Mouse (Mus musculus): ENCODE measurements around the gene Pknox1. TPM values are rescaled to one million over a fixed set of nuclear protein-coding genes. Genes with fewer than 3 reads are reported as not detected.
"Not testable (repeated sequence)": the region's sequence is repeated elsewhere in the genome, so short reads cannot be mapped to it uniquely, and the experiment has no call there.

Gene Pknox1
- polyA plus RNA-seq, 1 experiment from 2014 or later: 27.9 TPM

- no peak overlapping the region for H3K4me2 ChIP-seq (ENCODE audit: low read depth, low read length)
- 26% methylated on average over 15 of the region's 15 CpGs for WGBS
- H3K9ac ChIP-seq (replicated peaks; ENCODE audit: low read length): no peak overlapping the region
- no peak overlapping the region for H3K27ac ChIP-seq (replicated peaks; ENCODE audit: low read depth, low read length)
- no peaks in the 10 kb centered on the region for H3K27me3 ChIP-seq (ENCODE audit: control insufficient read depth, insufficient read depth, low read length)
- H3K9me3 ChIP-seq (replicated peaks; ENCODE audit: control insufficient read depth, low read length): no peaks in the 10 kb centered on the region
- ATAC-seq (replicated peaks; ENCODE audit: insufficient number of reproducible peaks, low FRiP score, low TSS enrichment, low read depth) (0 out of 2 replicates have a peak, but pooled peaks have one; percentile 56), DNase-seq (ENCODE audit: low spot score) (peak; percentile 56)
- H3K36me3 ChIP-seq (replicated peaks; ENCODE audit: control insufficient read depth, insufficient read depth, low read depth, low read length): 0 out of 2 replicates have a peak, but pooled peaks cover 3% of the 10 kb centered on the region
- H3K4me3 ChIP-seq (ENCODE audit: low read depth, low read length): no peak overlapping the region
- H3K4me1 ChIP-seq (ENCODE audit: control insufficient read depth, insufficient read depth, low read length): no peaks in the 10 kb centered on the region
Measured at GRCm38 (mm10) chr17:31529314-31529713, 35.2 kb upstream of the Pknox1 start.

GRCm38 (mm10) chr17:31531441-31532158 is 32.9 kb upstream of the Pknox1 start:
- DNase-seq (ENCODE audit: low spot score) (no peak), ATAC-seq (replicated peaks; ENCODE audit: insufficient number of reproducible peaks, low FRiP score, low TSS enrichment, low read depth) (no peak)
- Histone ChIP-seq H3K9ac (replicated peaks; ENCODE audit: low read length) (no peak overlapping the region), H3K4me2 (ENCODE audit: low read depth, low read length) (no peak overlapping the region), H3K9me3 (replicated peaks; ENCODE audit: control insufficient read depth, low read length) (no peaks in the 10 kb centered on the region), H3K36me3 (replicated peaks; ENCODE audit: control insufficient read depth, insufficient read depth, low read depth, low read length) (0 out of 2 replicates have a peak, but pooled peaks cover 3% of the 10 kb centered on the region), H3K27me3 (ENCODE audit: control insufficient read depth, insufficient read depth, low read length) (no peaks in the 10 kb centered on the region), H3K27ac (replicated peaks; ENCODE audit: low read depth, low read length) (no peak overlapping the region), H3K4me3 (ENCODE audit: low read depth, low read length) (no peak overlapping the region), H3K4me1 (ENCODE audit: control insufficient read depth, insufficient read depth, low read length) (peaks cover 5% of the 10 kb centered on the region; the same call in 1 of the 2 replicates)
- WGBS: 88% methylated on average over 14 of the region's 14 CpGs

- H3K9ac ChIP-seq (replicated peaks; ENCODE audit: low read length); H3K36me3 ChIP-seq (replicated peaks; ENCODE audit: control insufficient read depth, insufficient read depth, low read depth, low read length); DNase-seq (ENCODE audit: low spot score); H3K9me3 ChIP-seq (replicated peaks; ENCODE audit: control insufficient read depth, low read length); ATAC-seq (replicated peaks; ENCODE audit: insufficient number of reproducible peaks, low FRiP score, low TSS enrichment, low read depth); H3K4me2 ChIP-seq (ENCODE audit: low read depth, low read length); H3K27ac ChIP-seq (replicated peaks; ENCODE audit: low read depth, low read length); H3K27me3 ChIP-seq (ENCODE audit: control insufficient read depth, insufficient read depth, low read length); H3K4me3 ChIP-seq (ENCODE audit: low read depth, low read length); H3K4me1 ChIP-seq (ENCODE audit: control insufficient read depth, insufficient read depth, low read length): not testable (repeated sequence)
- WGBS: 87% methylated on average over 3 of the region's 4 CpGs
Measured at GRCm38 (mm10) chr17:31532331-31532730, 32.2 kb upstream of the Pknox1 start.

GRCm38 (mm10) chr17:31535358-31535757 is 29.2 kb upstream of the Pknox1 start:
- Histone ChIP-seq H3K4me2 (ENCODE audit: low read depth, low read length) (no peak overlapping the region), H3K4me1 (ENCODE audit: control insufficient read depth, insufficient read depth, low read length) (peaks cover 5% of the 10 kb centered on the region; the same call in 1 of the 2 replicates)

GRCm38 (mm10) chr17:31535871-31536629 is 28.5 kb upstream of the Pknox1 start:
- H3K27ac ChIP-seq (replicated peaks; ENCODE audit: low read depth, low read length): peak overlapping the region; percentile 52; the same call in 1 of the 2 replicates

More at GRCm38 (mm10) chr17:31535358-31535757, 29.2 kb upstream of the Pknox1 start:
- 0 out of 2 replicates have a peak, but pooled peaks have one; percentile 22 for ATAC-seq (replicated peaks; ENCODE audit: insufficient number of reproducible peaks, low FRiP score, low TSS enrichment, low read depth)
- no peak overlapping the region for H3K4me3 ChIP-seq (ENCODE audit: low read depth, low read length)
- no peak for DNase-seq (ENCODE audit: low spot score)
- H3K9me3 ChIP-seq (replicated peaks; ENCODE audit: control insufficient read depth, low read length): no peaks in the 10 kb centered on the region
- H3K27ac ChIP-seq (replicated peaks; ENCODE audit: low read depth, low read length): peak overlapping the region; percentile 52; the same call in 1 of the 2 replicates
- WGBS: 74% methylated on average over 4 of the region's 4 CpGs
- H3K36me3 ChIP-seq (replicated peaks; ENCODE audit: control insufficient read depth, insufficient read depth, low read depth, low read length): 0 out of 2 replicates have a peak, but pooled peaks cover 3% of the 10 kb centered on the region
- no peak overlapping the region for H3K9ac ChIP-seq (replicated peaks; ENCODE audit: low read length)
- no peaks in the 10 kb centered on the region for H3K27me3 ChIP-seq (ENCODE audit: control insufficient read depth, insufficient read depth, low read length)

GRCm38 (mm10) chr17:31540101-31540500 is 24.4 kb upstream of the Pknox1 start:
- DNase-seq (ENCODE audit: low spot score) (no peak), ATAC-seq (replicated peaks; ENCODE audit: insufficient number of reproducible peaks, low FRiP score, low TSS enrichment, low read depth) (no peak)
- Histone ChIP-seq H3K4me3 (ENCODE audit: low read depth, low read length) (no peak overlapping the region), H3K4me1 (ENCODE audit: control insufficient read depth, insufficient read depth, low read length) (peaks cover 5% of the 10 kb centered on the region; the same call in 1 of the 2 replicates), H3K27me3 (ENCODE audit: control insufficient read depth, insufficient read depth, low read length) (no peaks in the 10 kb centered on the region), H3K9ac (replicated peaks; ENCODE audit: low read length) (no peak overlapping the region), H3K4me2 (ENCODE audit: low read depth, low read length) (no peak overlapping the region), H3K27ac (replicated peaks; ENCODE audit: low read depth, low read length) (no peak overlapping the region), H3K36me3 (replicated peaks; ENCODE audit: control insufficient read depth, insufficient read depth, low read depth, low read length) (no peaks in the 10 kb centered on the region), H3K9me3 (replicated peaks; ENCODE audit: control insufficient read depth, low read length) (no peaks in the 10 kb centered on the region)
- WGBS: 62% methylated on average over 3 of the region's 3 CpGs

More at GRCm38 (mm10) chr17:31535871-31536629, 28.5 kb upstream of the Pknox1 start:
- peak; percentile 33 for DNase-seq (ENCODE audit: low spot score)
- no peaks in the 10 kb centered on the region for H3K27me3 ChIP-seq (ENCODE audit: control insufficient read depth, insufficient read depth, low read length)
- H3K9me3 ChIP-seq (replicated peaks; ENCODE audit: control insufficient read depth, low read length): no peaks in the 10 kb centered on the region
- peaks cover 5% of the 10 kb centered on the region; the same call in 1 of the 2 replicates for H3K4me1 ChIP-seq (ENCODE audit: control insufficient read depth, insufficient read depth, low read length)
- 26% methylated on average over 8 of the region's 8 CpGs for WGBS
- H3K36me3 ChIP-seq (replicated peaks; ENCODE audit: control insufficient read depth, insufficient read depth, low read depth, low read length): 0 out of 2 replicates have a peak, but pooled peaks cover under 1% of the 10 kb centered on the region
- H3K4me2 ChIP-seq (ENCODE audit: low read depth, low read length): 0 out of 2 replicates have a peak overlapping the region, but pooled peaks have one; percentile 7
- H3K4me3 ChIP-seq (ENCODE audit: low read depth, low read length): no peak overlapping the region
- peak; percentile 54; the same call in 1 of the 2 replicates for ATAC-seq (replicated peaks; ENCODE audit: insufficient number of reproducible peaks, low FRiP score, low TSS enrichment, low read depth)
- no peak overlapping the region; the same call in 1 of the 2 replicates for H3K9ac ChIP-seq (replicated peaks; ENCODE audit: low read length)

GRCm38 (mm10) chr17:31540809-31541459 is 23.6 kb upstream of the Pknox1 start:
- H3K4me2 ChIP-seq (ENCODE audit: low read depth, low read length): no peak overlapping the region
- DNase-seq (ENCODE audit: low spot score) (no peak), ATAC-seq (replicated peaks; ENCODE audit: insufficient number of reproducible peaks, low FRiP score, low TSS enrichment, low read depth) (no peak)
- H3K4me1 ChIP-seq (ENCODE audit: control insufficient read depth, insufficient read depth, low read length): peaks cover 1% of the 10 kb centered on the region; the same call in 1 of the 2 replicates
- 61% methylated on average over 4 of the region's 4 CpGs for WGBS
- no peak overlapping the region for H3K4me3 ChIP-seq (ENCODE audit: low read depth, low read length)
- no peaks in the 10 kb centered on the region for H3K27me3 ChIP-seq (ENCODE audit: control insufficient read depth, insufficient read depth, low read length)
- H3K9ac ChIP-seq (replicated peaks; ENCODE audit: low read length): no peak overlapping the region
- H3K36me3 ChIP-seq (replicated peaks; ENCODE audit: control insufficient read depth, insufficient read depth, low read depth, low read length): no peaks in the 10 kb centered on the region
- no peaks in the 10 kb centered on the region for H3K9me3 ChIP-seq (replicated peaks; ENCODE audit: control insufficient read depth, low read length)
- no peak overlapping the region for H3K27ac ChIP-seq (replicated peaks; ENCODE audit: low read depth, low read length)

All from embryonic facial prominence, embryonic 11.5 days (tissue).